Mouse (Mus musculus) MEL (cell line): ENCODE measurements around the gene Aldoart2. TPM values are rescaled to one million over a fixed set of nuclear protein-coding genes. Genes with fewer than 3 reads are reported as not detected.

ENCODE experiments used
- DNase-seq: peaks from one replicate; pipeline ENCODE4 v3.0.0; 2011; ENCODE audit warnings: low read depth, low spot score
- H3K27ac ChIP-seq: 2 replicates; pipeline ENCODE4 v1.5.1; 2012; ENCODE audit warnings: low read depth, mild to moderate bottlenecking, control low read depth, low read length, moderate library complexity; ENCODE audit not compliant: control insufficient read depth
- H3K27me3 ChIP-seq, 2 experiments: fragments of 150-350 bp in 1 of 2; sonication (generic) in 1 of 2; 2 replicates each; pipeline ENCODE4 v1.6.1; 2012; ENCODE audit warnings: low read length in 2 of 2, mild to moderate bottlenecking in 2 of 2, improper control_type of control experiment in 1 of 2, moderate library complexity in 1 of 2; ENCODE audit not compliant: insufficient read depth in 2 of 2, control insufficient read depth in 1 of 2
- H3K36me3 ChIP-seq, 2 experiments: 2 replicates each; pipeline ENCODE4 v1.6.1; 2012 to 2014; ENCODE audit warnings: low read length in 2 of 2, improper control_type of control experiment in 1 of 2, inconsistent platforms in 1 of 2, mild to moderate bottlenecking in 1 of 2; ENCODE audit not compliant: insufficient read depth in 2 of 2, control insufficient read depth in 1 of 2
- H3K4me1 ChIP-seq, 2 experiments: fragments of 150-350 bp in 1 of 2; sonication (generic) in 1 of 2; 2 replicates each; pipeline ENCODE4 v1.6.1; 2012; ENCODE audit warnings: low read length in 2 of 2, improper control_type of control experiment in 1 of 2, mild to moderate bottlenecking in 1 of 2; ENCODE audit not compliant: insufficient read depth in 2 of 2, control insufficient read depth in 1 of 2
- H3K4me3 ChIP-seq, 2 experiments: fragments of 150-350 bp in 1 of 2; sonication (generic) in 1 of 2; 2 replicates each; pipeline ENCODE4 v1.5.1; 2012; ENCODE audit warnings: low read depth in 2 of 2, low read length in 2 of 2, mild to moderate bottlenecking in 2 of 2, moderate library complexity in 2 of 2, control low read depth in 1 of 2, improper control_type of control experiment in 1 of 2; ENCODE audit not compliant: control insufficient read depth in 1 of 2, insufficient read depth in 1 of 2
- H3K79me2 ChIP-seq: 2 replicates; pipeline ENCODE4 v1.6.1; 2012; ENCODE audit warnings: mild to moderate bottlenecking, low read length, moderate library complexity; ENCODE audit not compliant: control insufficient read depth, poor library complexity, insufficient read depth
- H3K9ac ChIP-seq: 2 replicates; pipeline ENCODE4 v1.6.1; 2012; ENCODE audit warnings: low read depth, mild to moderate bottlenecking, control low read depth, low read length, moderate library complexity; ENCODE audit not compliant: control insufficient read depth, poor library complexity, severe bottlenecking
- H3K9me3 ChIP-seq: fragments of 150-350 bp; sonication (generic); replicated peaks from 2 replicates; pipeline ENCODE4 v1.6.1; 2012; ENCODE audit warnings: mild to moderate bottlenecking, low read length, improper control_type of control experiment, moderate library complexity; ENCODE audit not compliant: insufficient read depth
- BHLHE40 ChIP-seq: IDR thresholded peaks from 2 replicates; pipeline ENCODE4 v1.6.1; 2012; ENCODE audit warnings: low read depth, mild to moderate bottlenecking, inconsistent platforms, low read length, improper control_type of control experiment, borderline replicate concordance
- CHD1 ChIP-seq: IDR thresholded peaks from 2 replicates; pipeline ENCODE4 v1.6.1; 2012; ENCODE audit warnings: low read depth, mild to moderate bottlenecking, inconsistent platforms, low read length, improper control_type of control experiment
- CHD2 ChIP-seq: IDR thresholded peaks from 2 replicates; pipeline ENCODE4 v1.6.1; 2011; ENCODE audit warnings: low read length, improper control_type of control experiment
- CTCF ChIP-seq, 3 experiments: IDR thresholded peaks in 2 of 3; conservative IDR thresholded peaks in 1 of 3; 2 replicates each; pipeline ENCODE4 v1.5.1; 2011 to 2012; ENCODE audit warnings: low read length in 3 of 3, low read depth in 2 of 3, mild to moderate bottlenecking in 2 of 3, improper control_type of control experiment in 1 of 3, inconsistent platforms in 1 of 3, mixed read lengths in 1 of 3, moderate library complexity in 1 of 3; ENCODE audit not compliant: control insufficient read depth in 1 of 3, insufficient read depth in 1 of 3, poor library complexity in 1 of 3, severe bottlenecking in 1 of 3
- E2F4 ChIP-seq: IDR thresholded peaks from 2 replicates; pipeline ENCODE4 v1.6.1; 2011; ENCODE audit warnings: low read depth, low read length, improper control_type of control experiment, borderline replicate concordance
- EP300 ChIP-seq, 2 experiments: IDR thresholded peaks; 2 replicates each; pipeline ENCODE4 v1.6.1; 2011; ENCODE audit warnings: improper control_type of control experiment in 2 of 2, low read length in 2 of 2, low read depth in 1 of 2, mild to moderate bottlenecking in 1 of 2
- ETS1 ChIP-seq: IDR thresholded peaks from 2 replicates; pipeline ENCODE4 v1.6.1; 2012; ENCODE audit warnings: low read depth, mild to moderate bottlenecking, inconsistent platforms, low read length, improper control_type of control experiment, moderate library complexity
- HCFC1 ChIP-seq: IDR thresholded peaks from 2 replicates; pipeline ENCODE4 v1.6.1; 2012; ENCODE audit warnings: low read depth, mild to moderate bottlenecking, inconsistent platforms, low read length, improper control_type of control experiment, moderate library complexity
- KAT2A ChIP-seq: conservative IDR thresholded peaks from 2 replicates; pipeline ENCODE4 v1.6.1; 2012; ENCODE audit warnings: low read depth, low read length, improper control_type of control experiment, inconsistent platforms
- MAFK ChIP-seq: IDR thresholded peaks from 2 replicates; pipeline ENCODE4 v1.6.1; 2011; ENCODE audit warnings: low read depth, mild to moderate bottlenecking, low read length, improper control_type of control experiment, borderline replicate concordance
- MAX ChIP-seq: IDR thresholded peaks from 2 replicates; pipeline ENCODE4 v1.6.1; 2011; ENCODE audit warnings: low read length, improper control_type of control experiment
- MYC ChIP-seq: IDR thresholded peaks from 2 replicates; pipeline ENCODE4 v1.6.1; 2011; ENCODE audit warnings: low read depth, mild to moderate bottlenecking, low read length, improper control_type of control experiment, moderate library complexity
- NRF1 ChIP-seq: IDR thresholded peaks from 2 replicates; pipeline ENCODE4 v1.6.1; 2014; ENCODE audit warnings: low read depth, mild to moderate bottlenecking, inconsistent platforms, low read length, improper control_type of control experiment, moderate library complexity; ENCODE audit not compliant: poor library complexity, insufficient read depth, severe bottlenecking
- POLR2A ChIP-seq, 2 experiments: IDR thresholded peaks; 2 replicates each; pipeline ENCODE4 v1.6.1; 2011 to 2012; ENCODE audit warnings: low read length in 2 of 2, mild to moderate bottlenecking in 2 of 2, control low read depth in 1 of 2, improper control_type of control experiment in 1 of 2, low read depth in 1 of 2, moderate library complexity in 1 of 2; ENCODE audit not compliant: control insufficient read depth in 1 of 2, insufficient read depth in 1 of 2, poor library complexity in 1 of 2
- POLR2AphosphoS2 ChIP-seq: IDR thresholded peaks from 2 replicates; pipeline ENCODE4 v1.6.1; 2011; ENCODE audit warnings: low read length, improper control_type of control experiment
- RCOR1 ChIP-seq: IDR thresholded peaks from 2 replicates; pipeline ENCODE4 v1.6.1; 2012; ENCODE audit warnings: low read depth, mild to moderate bottlenecking, inconsistent platforms, low read length, improper control_type of control experiment
- SMC3 ChIP-seq: IDR thresholded peaks from 2 replicates; pipeline ENCODE4 v1.6.1; 2011; ENCODE audit warnings: low read depth, low read length, improper control_type of control experiment
- TBP ChIP-seq: IDR thresholded peaks from 2 replicates; pipeline ENCODE4 v1.8.0; 2011; ENCODE audit warnings: low read depth, low read length, improper control_type of control experiment
- TCF12 ChIP-seq: IDR thresholded peaks from 2 replicates; pipeline ENCODE4 v1.6.1; 2014; ENCODE audit warnings: low read depth, mild to moderate bottlenecking, inconsistent platforms, low read length, improper control_type of control experiment, moderate library complexity
- USF1 ChIP-seq: IDR thresholded peaks from 2 replicates; pipeline ENCODE4 v1.6.1; 2014; ENCODE audit warnings: low read depth, mild to moderate bottlenecking, inconsistent platforms, low read length, improper control_type of control experiment, moderate library complexity
- USF2 ChIP-seq, 2 experiments: IDR thresholded peaks; 2 replicates each; pipeline ENCODE4 v1.6.1; 2011 to 2012; ENCODE audit warnings: improper control_type of control experiment in 2 of 2, low read length in 2 of 2, borderline replicate concordance in 1 of 2, inconsistent platforms in 1 of 2, low read depth in 1 of 2, mild to moderate bottlenecking in 1 of 2; ENCODE audit not compliant: insufficient read depth in 1 of 2
- ZKSCAN1 ChIP-seq: IDR thresholded peaks from 2 replicates; pipeline ENCODE4 v1.6.1; 2012; ENCODE audit warnings: low read depth, mild to moderate bottlenecking, inconsistent platforms, low read length, improper control_type of control experiment, moderate library complexity
- ZMIZ1 ChIP-seq: IDR thresholded peaks from 2 replicates; pipeline ENCODE4 v1.6.1; 2012; ENCODE audit warnings: low read depth, mild to moderate bottlenecking, inconsistent platforms, low read length, improper control_type of control experiment, moderate library complexity
- polyA plus RNA-seq, 2 experiments: library from polyadenylated mRNA; stranded (reverse) in 1 of 2; unstranded in 1 of 2; fragments of >175 nt in 1 of 2; fragments of >200 nt in 1 of 2; gene quantifications; 2 replicates each; pipeline versions ENCODE4 v1.2.1 to v1.2.4; 2012; ENCODE audit warnings: low replicate concordance in 2 of 2, low read depth in 1 of 2; ENCODE audit not compliant: insufficient read length in 2 of 2, insufficient read depth in 1 of 2, missing spikeins in 1 of 2
- total RNA-seq: library from RNA; depleted of rRNA; stranded (reverse); fragments of 300-350 nt; gene quantifications from 2 replicates; pipeline ENCODE4 v1.2.3, GENCODE M21; 2012

Gene Aldoart2
- total and polyA plus RNA-seq, 3 experiments, result 0.26 TPM; not detected in 2

GRCm38 (mm10) chr12:55599639-55600502 lies 34.8 kb downstream of the Aldoart2 start:
- Histone ChIP-seq H3K4me3 (no peak overlapping the region), H3K27ac (no peak overlapping the region), H3K36me3 (peaks cover 0 to 6% of the 10 kb centered on the region in 2 experiments; a peak in 2 of 4 replicates), H3K9ac (no peak overlapping the region), H3K79me2 (no peaks in the 10 kb centered on the region), H3K4me1 (peaks cover 2 to 3% of the 10 kb centered on the region in 2 experiments; a peak in 1 of 4 replicates), H3K27me3 (no peaks in the 10 kb centered on the region), H3K9me3 (no peaks in the 10 kb centered on the region)
- DNase-seq, result no peak
- TF ChIP-seq CHD1 (no peak), POLR2A (IDR thresholded peaks at IDR 0.05; ENCODE audit: control insufficient read depth in 1 of 2, insufficient read depth in 1 of 2, low read depth in 1 of 2, low read length in 2 of 2, poor library complexity in 1 of 2) (no peak), EP300 (IDR thresholded peaks at IDR 0.05; ENCODE audit: low read depth in 1 of 2, low read length in 2 of 2) (no peak), MAX (no peak), ZMIZ1 (no peak), SMC3 (no peak), TCF12 (no peak), CTCF (IDR thresholded peaks at IDR 0.05 in 2 of 3, conservative IDR thresholded peaks at IDR 0.05 in 1 of 3; ENCODE audit: control insufficient read depth in 1 of 3, insufficient read depth in 1 of 3, low read depth in 2 of 3, low read length in 3 of 3, poor library complexity in 1 of 3, severe bottlenecking in 1 of 3) (no peak), ETS1 (no peak), USF2 (IDR thresholded peaks at IDR 0.05; ENCODE audit: borderline replicate concordance in 1 of 2, insufficient read depth in 1 of 2, low read depth in 1 of 2, low read length in 2 of 2) (no peak), HCFC1 (no peak), USF1 (no peak), TBP (no peak), ZKSCAN1 (no peak), E2F4 (no peak), MAFK (no peak), BHLHE40 (no peak)

- no peak for TF ChIP-seq NRF1
- no peak for TF ChIP-seq POLR2AphosphoS2
- TF ChIP-seq MAFK, result no peak
- no peak for TF ChIP-seq RCOR1
- TF ChIP-seq USF1, result no peak
- TF ChIP-seq MYC, result no peak
- TF ChIP-seq POLR2A (IDR thresholded peaks at IDR 0.05; ENCODE audit: control insufficient read depth in 1 of 2, insufficient read depth in 1 of 2, low read depth in 1 of 2, low read length in 2 of 2, poor library complexity in 1 of 2), result no peak
- TF ChIP-seq TBP, result no peak
- no peak for TF ChIP-seq CHD2
- no peak for TF ChIP-seq CHD1
- TF ChIP-seq KAT2A, result no peak
- TF ChIP-seq, all 39 proteins: peak for 0
- H3K36me3 ChIP-seq, result peaks cover 0 to 6% of the 10 kb centered on the region in 2 experiments; a peak in 2 of 4 replicates
- H3K4me3 ChIP-seq, result no peak overlapping the region
- H3K27me3 ChIP-seq, result no peaks in the 10 kb centered on the region
- DNase-seq, result no peak
- H3K4me1 ChIP-seq, result peaks cover 2 to 3% of the 10 kb centered on the region in 2 experiments; a peak in 1 of 4 replicates
- H3K9me3 ChIP-seq, result no peaks in the 10 kb centered on the region
- H3K9ac ChIP-seq, result no peak overlapping the region
- no peak overlapping the region for H3K27ac ChIP-seq
- H3K79me2 ChIP-seq, result no peaks in the 10 kb centered on the region
Observed at GRCm38 (mm10) chr12:55600503-55600994, 35.5 kb downstream of the Aldoart2 start.
